Mouse (Mus musculus): Measurements from ENCODE around the gene Endod1.

- TF ChIP-seq POLR2AphosphoS2 (IDR thresholded peaks at IDR 0.05; ENCODE audit: insufficient read length, low read depth): no peak
- no peak for TF ChIP-seq MYOD1 (IDR thresholded peaks at IDR 0.05; ENCODE audit: control insufficient read depth in 1 of 3, insufficient read length in 2 of 3, low read depth in 2 of 3)
- TF ChIP-seq TCF12 (IDR thresholded peaks at IDR 0.05; ENCODE audit: insufficient read depth, poor library complexity, severe bottlenecking): no peak
- TF ChIP-seq POLR2A (IDR thresholded peaks at IDR 0.05; ENCODE audit: insufficient read length, low read depth): no peak
- no peak for TF ChIP-seq USF1 (IDR thresholded peaks at IDR 0.05; ENCODE audit: low read depth)
- TF ChIP-seq E2F4 (IDR thresholded peaks at IDR 0.05; ENCODE audit: insufficient read depth): no peak
- TF ChIP-seq SRF (IDR thresholded peaks at IDR 0.05; ENCODE audit: control insufficient read depth, insufficient read length, low read depth): no peak
Measured at GRCm38 (mm10) chr9:14335829-14336228, 45.5 kb downstream of the Endod1 start.
